Comparison of ENCODE assay signal across 10 mouse cellular contexts in the genomic region with DNA sequence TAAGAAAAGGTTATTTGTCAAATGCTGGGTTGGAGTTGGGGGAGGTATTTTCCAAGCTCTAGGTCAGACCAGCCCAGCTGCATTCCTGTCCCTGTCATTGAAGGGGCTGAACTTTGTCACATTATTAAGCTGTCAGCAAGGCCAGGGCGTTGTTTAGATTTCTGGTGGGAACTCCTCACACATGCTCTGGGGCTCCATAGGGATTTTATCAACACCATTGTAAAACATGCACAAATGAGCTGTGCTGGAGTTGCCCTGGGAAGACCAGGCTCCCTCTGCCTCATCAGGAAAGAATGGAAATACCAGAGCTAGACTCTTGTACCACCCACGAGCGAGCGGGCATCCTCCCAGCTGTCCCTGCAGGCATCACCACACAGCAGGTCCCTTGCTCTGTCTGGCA.
DNase-seq lines count a peak whose midpoint lies in the region; ATAC-seq lines count a peak whose summit lies in the region.
"Had no signal": no experiment of that assay in that cellular context is flagged by ENCODE, and none has a peak within 500 bp of the region (broad histone marks: within the 10 kb centered on the region; RNA-seq: fewer than 3 reads in every experiment).

No protein-coding gene starts in this region.

- no peak overlapping the region for H3K9ac ChIP-seq in limb, embryonic 12.5 days (replicated peaks)
- H3K9ac ChIP-seq: neural tube, embryonic 13.5 days had no signal

- peaks cover 11% of the 10 kb centered on the region; the same call in 1 of the 2 replicates for H3K27me3 ChIP-seq in limb, embryonic 12.5 days
- H3K27me3 ChIP-seq: neural tube, embryonic 13.5 days had no signal

- H3K4me1 ChIP-seq in limb, embryonic 12.5 days (replicated peaks) = peaks cover 22% of the 10 kb centered on the region

- no peaks in the 10 kb centered on the region for H3K9me3 ChIP-seq in limb, embryonic 12.5 days
- H3K9me3 ChIP-seq: neural tube, embryonic 13.5 days had no signal

- peak overlapping the region; percentile 17 for H3K4me2 ChIP-seq in limb, embryonic 12.5 days
- H3K4me2 ChIP-seq: neural tube, embryonic 13.5 days had no signal

- H3K4me3 ChIP-seq in limb, embryonic 12.5 days (replicated peaks) = no peak overlapping the region
- H3K4me3 ChIP-seq: neural tube, embryonic 13.5 days had no signal

- ATAC-seq in limb, embryonic 12.5 days (ENCODE audit: insufficient number of reproducible peaks, insufficient read depth, low FRiP score, low TSS enrichment, low read depth) = peak; percentile 90

- H3K27ac ChIP-seq in limb, embryonic 12.5 days = peak overlapping the region; percentile 75
- H3K27ac ChIP-seq: neural tube, embryonic 13.5 days had no signal

- no peaks in the 10 kb centered on the region for H3K36me3 ChIP-seq in limb, embryonic 12.5 days
- H3K36me3 ChIP-seq: neural tube, embryonic 13.5 days had no signal

- whole genome bisulfite sequencing in limb, embryonic 12.5 days = 3% methylated on average over 4 of the region's 4 CpGs

- peak; percentile 2 for DNase-seq in adrenal gland, postnatal 10 days
- no peak for DNase-seq in adrenal gland, postnatal 36 days
- DNase-seq in urinary bladder, postnatal 25 days (ENCODE audit: low spot score) = peak; percentile 6
- no peak for DNase-seq in urinary bladder, adult 2 months (ENCODE audit: low spot score)
- DNase-seq in left cerebral cortex, adult 18-20 months (ENCODE audit: low spot score in 2 of 2) = no peak
- DNase-seq in ovary, postnatal 10 days (ENCODE audit: low spot score) = no peak
- DNase-seq in adrenal gland, adult 2 months = no peak
- DNase-seq: thymus, adult 2 months had no signal

Comparison
In these comparisons a context has a peak if more than half of its experiments do, and no peak if none do; other contexts are left out.
1. DNase-seq: peak in adrenal gland, postnatal 10 days (single experiment) and urinary bladder, postnatal 25 days (single experiment); none in adrenal gland, postnatal 36 days (0 of 2), urinary bladder, adult 2 months (single experiment), left cerebral cortex, adult 18-20 months (0 of 2), ovary, postnatal 10 days (single experiment) and adrenal gland, adult 2 months (single experiment).